Mouse (Mus musculus) gastrocnemius, postnatal 4 days (tissue): ENCODE results near the gene Thap11. TPM values are rescaled to one million over a fixed set of nuclear protein-coding genes. Genes with fewer than 3 reads are reported as not detected.
A peak's percentile ranks its signal among the peaks of the same experiment; 100 is the strongest.

ENCODE experiments used
- DNase-seq, 2 experiments: peaks; one replicate each; pipeline ENCODE4 v3.0.0; 2021 to 2022; ENCODE audit warnings: low spot score in 2 of 2, mixed read lengths in 2 of 2
- total RNA-seq, 2 experiments: library from RNA; stranded (reverse); gene quantifications; 2 replicates each; pipeline ENCODE4 v1.2.3; 2021

The Thap11 gene
- total RNA-seq, 2 experiments from 2014 or later: 37.5 to 39.2 TPM

DNA sequence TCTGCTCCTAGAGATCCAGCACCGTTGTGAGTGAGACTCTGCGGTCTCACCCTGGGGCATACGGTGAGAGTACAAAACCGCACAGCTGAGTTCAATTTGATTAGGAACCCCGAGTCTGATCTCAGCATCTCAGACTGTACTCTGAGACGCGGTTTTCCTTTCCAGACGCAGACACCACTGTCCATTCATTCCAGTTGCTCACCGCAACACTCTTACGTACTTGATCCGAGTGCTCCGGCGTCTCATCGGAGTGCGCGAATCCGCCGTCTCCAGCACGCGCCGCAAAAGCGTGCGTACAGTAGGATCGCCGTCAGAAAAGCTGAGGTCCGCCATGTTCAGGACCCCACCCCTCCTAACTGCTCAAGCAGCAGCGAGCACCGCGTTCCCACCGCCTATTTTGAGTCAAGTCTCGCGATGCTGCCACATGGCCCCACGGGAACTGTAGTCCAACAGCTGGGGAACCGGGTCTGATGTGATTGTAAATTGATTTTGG lies 3.2 kb upstream of the Thap11 start:
- DNase-seq: peak; percentile 80 to 91

DNA sequence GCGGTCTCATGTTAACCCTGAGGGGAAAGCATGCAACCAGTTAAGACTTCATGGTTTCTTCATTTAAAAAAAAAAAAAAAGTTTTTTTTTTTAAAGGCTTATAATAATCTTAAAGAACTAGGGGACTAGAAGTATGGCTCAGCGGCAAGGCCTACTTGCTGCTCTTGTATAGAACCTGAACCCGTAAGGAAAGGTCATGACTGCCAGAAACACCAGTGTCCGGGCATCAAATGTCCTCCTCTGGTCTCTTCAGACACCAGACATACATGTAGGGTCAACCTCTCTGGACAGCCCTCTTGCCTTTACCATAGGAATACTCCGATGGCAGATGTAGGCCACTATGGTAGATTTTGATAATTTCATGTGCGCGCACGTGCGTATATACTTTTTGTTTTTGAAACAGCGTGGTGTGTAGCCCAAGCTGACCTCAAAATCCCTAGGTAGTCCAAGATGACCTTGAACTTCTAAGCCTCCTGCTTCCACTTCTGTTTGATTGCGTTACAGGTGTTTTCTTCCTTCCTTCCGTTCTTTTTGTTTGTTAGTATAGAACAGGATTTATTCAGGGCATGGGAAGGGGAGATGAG lies 2.7 kb upstream of the Thap11 start:
- DNase-seq: no peak

DNA sequence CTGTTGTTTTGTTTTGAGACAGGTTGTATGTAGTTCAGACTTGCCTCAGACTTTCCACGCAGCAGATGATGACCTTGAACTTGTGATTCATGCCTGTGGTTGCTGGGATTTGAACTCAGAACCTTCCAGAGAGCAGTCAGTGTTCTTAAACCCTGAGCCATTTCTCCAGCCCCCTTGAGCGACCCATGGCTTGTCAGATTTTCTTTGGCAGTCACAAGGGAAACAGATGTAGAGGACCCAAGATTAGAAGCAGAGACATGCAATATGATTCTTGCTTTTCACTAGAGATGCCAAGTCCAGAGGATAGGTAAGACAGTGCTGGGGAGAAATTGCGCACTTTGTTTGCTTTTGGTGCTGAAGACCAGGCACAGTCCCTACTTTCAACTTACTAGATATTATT lies 1.8 kb upstream of the Thap11 start, which contains the start of gene Cenpt:
Gene Cenpt (minus strand): TSS at position 101 of the 400 bp plus-strand sequence.
- no peak for DNase-seq

DNA sequence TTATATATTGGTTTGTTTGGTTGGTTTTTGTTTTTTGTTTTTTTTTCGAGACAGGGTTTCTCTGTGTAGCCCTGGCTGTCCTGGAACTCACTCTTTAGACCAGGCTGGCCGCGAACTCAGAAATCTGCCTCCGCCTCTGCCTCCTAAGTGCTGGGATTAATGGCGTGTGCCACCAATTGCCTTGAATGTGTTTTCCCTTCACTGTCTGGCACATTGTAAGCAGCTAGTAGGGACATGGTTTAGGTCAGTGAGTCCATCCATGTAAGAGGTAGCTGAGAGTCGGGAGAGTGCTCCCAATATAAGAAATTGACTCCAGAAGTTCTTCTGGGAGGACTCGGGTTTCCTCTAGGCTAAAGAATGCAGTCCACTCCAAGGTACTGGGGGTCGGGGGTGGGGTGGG lies 629 bp upstream of the Thap11 start:
- no peak for DNase-seq

DNA sequence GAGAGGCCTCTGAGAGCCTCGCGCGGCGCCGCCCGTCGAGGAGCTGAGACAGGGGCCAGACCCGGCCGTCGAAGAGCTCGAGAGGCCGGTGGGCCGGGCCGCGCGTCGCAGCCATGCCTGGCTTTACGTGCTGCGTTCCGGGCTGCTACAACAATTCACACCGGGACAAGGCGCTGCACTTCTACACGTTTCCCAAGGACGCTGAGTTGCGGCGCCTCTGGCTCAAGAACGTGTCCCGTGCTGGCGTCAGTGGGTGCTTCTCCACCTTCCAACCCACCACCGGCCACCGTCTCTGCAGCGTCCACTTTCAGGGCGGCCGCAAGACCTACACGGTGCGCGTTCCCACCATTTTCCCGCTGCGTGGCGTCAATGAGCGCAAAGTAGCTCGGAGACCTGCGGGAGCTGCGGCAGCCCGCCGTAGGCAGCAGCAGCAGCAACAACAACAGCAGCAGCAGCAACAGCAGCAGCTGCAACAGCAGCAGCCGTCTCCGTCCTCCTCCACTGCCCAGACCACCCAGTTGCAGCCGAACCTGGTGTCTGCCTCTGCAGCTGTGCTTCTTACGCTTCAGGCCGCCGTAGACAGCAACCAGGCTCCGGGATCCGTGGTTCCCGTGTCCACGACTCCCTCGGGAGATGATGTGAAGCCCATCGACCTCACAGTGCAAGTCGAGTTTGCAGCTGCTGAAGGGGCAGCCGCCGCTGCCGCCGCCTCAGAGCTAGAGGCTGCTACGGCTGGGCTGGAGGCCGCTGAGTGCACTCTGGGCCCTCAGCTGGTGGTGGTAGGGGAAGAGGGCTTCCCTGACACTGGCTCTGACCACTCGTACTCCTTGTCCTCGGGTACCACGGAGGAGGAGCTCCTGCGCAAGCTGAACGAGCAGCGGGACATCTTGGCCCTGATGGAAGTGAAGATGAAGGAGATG lies 576 bp downstream of the Thap11 start:
- peak; percentile 32 to 68 for DNase-seq

DNA sequence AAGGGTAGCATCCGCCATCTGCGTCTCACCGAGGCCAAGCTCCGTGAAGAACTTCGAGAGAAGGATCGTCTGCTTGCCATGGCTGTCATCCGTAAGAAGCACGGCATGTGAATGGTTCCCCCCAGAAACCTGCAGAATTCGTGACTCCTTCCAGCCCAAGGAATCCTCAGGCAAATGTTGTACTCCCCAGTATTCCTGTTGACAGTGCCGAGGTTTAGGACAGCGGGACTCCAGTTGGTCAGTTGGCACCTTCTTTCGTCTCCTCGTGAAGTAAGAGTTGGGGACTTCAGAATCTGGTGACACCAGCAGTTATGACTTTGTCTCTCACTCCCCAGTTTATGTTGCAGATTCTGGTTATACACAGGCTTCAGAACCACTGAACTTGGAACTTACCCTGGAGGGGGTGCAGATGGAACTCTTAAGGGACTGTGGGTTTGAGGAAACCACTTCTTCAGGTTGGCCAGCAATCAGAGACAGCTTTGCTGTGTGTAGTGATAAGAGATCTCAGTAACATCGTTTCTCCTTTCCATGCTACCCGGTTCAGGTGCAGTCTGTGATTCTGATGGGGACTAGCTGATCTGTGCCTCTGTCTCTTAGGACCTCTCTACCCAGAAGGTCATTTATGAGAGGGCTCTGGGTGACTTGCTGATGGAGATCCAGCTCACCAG lies 1.4 kb downstream of the Thap11 start:
- no peak for DNase-seq

DNA sequence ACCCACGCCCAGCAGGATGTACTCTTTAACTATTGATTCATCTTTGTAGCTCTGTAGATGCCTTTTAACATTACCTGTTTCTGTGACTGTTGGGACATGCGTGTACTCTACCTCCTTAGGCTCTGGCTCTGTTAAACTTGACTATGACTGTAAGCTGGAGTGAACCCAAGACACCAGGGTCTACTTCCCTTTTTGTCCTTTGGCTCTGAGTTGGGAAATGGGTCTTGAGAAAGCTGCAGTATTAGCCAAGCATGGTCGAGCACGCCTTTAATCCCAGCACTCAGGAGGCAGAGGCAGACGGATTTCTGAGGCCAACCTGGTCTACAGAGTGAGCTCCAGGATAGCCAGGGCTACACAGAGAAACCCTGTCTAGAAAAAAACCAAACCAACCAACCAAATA lies 3.6 kb downstream of the Thap11 start:
- no peak for DNase-seq

DNA sequence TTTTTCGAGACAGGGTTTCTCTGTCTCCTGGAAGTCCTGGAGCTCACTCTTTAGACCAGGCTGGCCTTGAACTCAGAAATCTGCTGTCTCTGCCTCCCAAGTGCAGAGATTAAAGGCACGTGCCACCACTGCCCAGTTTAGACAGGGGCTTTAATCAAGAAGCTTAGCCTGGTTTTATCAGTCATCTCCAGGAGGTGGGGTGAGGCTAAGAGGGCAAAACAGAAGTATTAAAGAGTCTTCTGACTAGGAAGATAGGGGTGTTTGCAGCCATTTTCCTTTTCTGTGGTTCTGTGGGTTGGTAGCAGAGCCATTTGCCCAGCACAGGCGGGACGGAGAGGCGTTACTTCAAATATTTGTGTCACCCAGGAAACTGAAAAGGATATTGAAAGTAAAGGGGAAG lies 4.4 kb downstream of the Thap11 start:
- no peak for DNase-seq

DNA sequence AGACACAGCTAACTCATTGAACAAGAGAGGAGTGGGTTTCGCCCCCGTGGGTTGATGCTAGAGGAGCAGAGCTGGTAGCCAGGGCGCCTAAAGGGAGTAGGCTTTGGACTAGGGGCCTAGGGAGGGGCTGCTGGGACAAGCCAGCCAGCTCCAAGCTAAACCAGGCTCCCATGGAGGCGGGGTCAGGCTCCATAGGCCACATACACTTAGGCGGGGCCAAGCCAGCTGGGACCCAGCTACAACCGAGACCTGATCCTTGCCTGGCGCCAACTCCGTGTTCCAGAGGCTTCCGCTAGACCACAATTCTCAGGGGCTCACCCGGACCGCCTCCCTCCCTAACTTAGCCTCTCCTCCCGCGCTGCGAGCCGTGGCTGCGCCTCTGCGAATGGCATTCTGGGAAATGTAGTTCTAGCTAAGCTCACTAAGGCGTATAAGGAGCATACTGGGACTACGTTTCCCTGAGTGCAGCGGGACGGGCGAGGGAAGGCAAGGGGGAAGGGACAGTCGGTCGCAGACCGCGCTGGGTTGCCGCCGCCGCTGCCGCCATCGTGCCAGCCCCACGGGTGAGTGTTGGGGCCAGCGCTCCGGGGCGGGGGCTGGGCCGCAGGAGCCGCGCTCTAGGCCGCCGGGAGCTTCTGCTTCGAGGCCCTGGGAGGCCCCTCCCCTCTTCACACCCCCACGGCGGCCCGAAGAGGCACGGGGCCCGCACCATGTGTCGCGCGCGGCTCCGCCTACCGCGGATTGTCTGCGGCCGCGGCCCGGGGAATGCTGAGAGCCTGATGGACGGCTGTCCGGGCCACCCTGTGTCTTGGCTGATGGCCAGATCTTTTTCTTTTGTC lies 5.4 kb downstream of the Thap11 start, which contains the start of gene Nutf2:
Gene Nutf2 (plus strand): TSS at position 438 of the 839 bp plus-strand sequence.
- peak; percentile 79 to 93 for DNase-seq

DNA sequence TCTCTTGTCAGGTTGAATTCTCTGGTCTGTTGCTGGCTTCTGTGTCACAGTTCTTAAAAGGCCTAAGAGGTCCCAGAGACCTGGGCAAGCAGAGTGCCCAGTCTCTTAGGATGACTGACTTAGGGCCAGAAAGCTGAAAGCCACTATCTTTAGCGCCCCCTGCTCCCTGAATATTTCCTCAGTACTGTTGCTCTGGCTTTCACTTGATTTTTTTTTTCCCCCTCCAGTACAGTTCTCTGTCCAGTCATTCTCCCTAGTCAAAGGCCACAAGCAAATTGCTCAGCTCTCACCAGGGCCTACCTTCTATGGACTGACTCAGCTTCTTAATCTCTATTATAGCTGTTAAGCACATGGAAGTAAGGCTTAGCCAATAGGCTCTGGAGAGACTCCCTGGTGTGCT lies 7.0 kb downstream of the Thap11 start:
- no peak for DNase-seq

DNA sequence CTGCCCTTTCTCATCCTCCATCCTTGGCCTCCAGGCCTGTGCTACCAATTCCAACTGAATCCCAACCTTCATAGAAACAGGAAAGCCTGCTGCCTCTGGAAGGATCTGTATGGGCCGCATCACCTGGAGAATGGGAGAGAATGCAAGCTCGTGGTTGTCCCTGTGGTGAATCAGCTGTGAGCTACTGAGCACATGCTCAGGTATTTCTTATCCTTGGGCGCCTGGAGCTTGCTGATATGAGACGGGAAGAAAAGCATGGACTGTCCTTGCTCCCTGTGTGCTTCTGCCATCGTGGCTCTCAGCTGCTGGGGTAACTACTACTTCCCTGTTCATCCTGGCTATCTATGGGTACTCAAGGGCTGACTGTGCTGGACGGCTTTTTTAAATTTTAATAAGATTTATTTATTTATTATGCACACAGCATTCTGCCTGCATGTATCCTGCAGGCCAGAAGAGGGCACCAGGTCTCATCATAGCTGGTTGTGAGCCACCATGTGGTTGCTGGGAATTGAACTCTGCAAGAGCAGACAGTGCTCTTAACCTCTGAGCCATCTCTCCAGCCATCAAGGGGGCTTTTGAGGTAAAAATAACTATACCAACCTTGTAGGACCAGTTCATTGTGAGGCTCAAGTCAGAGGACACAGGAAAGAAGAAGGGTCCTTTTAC lies 11.6 kb downstream of the Thap11 start:
- DNase-seq: no peak

DNA sequence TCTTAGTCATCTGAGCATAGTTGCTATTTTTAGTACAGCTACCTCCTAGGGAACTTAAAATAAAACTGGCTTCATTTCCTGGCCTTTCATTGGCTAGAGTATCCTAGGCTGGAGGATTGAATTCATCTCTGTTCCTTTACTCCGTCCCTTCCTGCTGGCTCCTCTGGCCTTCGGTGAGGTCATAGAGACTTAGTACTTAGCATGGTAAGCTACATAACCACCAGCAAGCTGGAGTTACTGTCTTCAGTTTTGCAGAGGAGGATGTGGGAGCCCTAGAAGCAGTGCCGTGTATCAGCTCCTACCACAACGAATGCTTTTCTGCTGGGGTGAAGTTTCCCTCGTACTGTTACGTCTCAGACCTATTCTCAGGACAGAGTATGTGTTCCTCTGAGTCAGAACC lies 19.4 kb downstream of the Thap11 start:
- no peak for DNase-seq

DNA sequence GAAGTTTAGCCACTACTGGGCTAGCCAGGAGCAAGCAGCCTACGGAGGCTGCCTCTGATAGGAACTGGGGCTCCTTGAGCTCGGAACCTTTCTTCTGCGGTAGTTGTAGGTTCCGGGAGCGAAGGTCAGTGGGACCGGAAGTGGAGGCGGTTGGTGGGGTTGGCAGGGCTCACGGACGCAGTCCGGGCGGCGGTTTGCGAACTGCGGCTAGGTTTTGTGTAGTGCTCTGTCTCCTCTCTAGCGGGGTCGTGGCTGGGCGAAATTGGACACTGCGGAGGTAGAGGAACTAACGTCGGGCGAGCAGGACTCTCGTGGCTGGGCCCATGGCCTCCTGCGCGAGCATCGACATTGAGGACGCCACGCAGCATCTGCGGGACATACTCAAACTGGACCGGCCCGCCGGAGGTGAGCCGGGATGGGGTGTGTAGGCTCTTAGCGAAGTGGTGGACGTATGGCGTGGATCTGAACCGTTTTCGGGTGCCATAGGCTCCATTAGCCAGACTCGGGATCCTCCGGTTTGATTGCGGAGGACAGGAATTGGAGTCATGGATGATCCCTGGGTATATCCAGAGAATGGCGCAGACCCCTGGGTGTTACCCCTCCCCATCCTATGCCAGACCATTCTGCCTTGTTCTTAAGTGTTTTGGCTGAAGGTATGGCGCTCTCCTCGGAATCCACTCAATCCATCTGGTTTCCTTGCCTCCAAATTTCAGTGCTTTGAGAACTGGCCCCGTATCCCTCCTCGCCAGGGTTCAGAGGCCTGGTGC lies 26.0 kb downstream of the Thap11 start, which contains the start of gene Edc4:
Gene Edc4 (plus strand): TSS at position 128 of the 767 bp plus-strand sequence.
- peak; percentile 67 to 85 for DNase-seq

DNA sequence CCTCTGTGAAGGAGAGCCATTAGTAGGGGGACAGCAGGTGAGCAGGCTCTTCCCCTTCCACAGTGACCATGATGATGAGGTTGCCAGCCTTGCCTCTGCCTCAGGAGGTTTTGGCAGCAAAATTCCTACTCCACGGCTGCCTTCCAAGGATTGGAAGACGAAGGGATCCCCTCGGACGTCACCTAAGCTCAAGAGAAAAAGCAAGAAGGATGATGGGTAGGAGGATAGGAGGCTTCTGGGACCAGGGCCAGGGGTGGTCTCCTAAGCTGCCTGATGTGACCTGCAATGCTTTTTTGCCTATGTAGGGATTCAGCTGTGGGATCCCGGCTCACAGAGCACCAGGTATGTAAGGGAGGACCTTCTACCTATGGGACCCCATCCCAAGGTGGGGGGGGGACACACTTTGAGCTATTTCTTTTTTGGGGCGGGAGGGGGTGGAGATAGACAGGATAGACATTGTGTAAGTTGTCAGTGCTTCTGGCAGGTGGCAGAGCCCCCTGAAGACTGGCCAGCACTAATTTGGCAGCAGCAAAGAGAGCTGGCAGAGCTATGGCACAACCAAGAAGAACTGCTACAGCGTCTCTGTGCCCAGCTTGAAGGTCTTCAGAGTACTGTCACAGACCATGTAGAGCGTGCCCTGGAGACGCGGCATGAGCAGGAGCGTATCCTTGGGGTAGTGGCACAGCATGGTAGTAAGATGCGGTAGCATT lies 35.0 kb downstream of the Thap11 start:
- no peak for DNase-seq

DNA sequence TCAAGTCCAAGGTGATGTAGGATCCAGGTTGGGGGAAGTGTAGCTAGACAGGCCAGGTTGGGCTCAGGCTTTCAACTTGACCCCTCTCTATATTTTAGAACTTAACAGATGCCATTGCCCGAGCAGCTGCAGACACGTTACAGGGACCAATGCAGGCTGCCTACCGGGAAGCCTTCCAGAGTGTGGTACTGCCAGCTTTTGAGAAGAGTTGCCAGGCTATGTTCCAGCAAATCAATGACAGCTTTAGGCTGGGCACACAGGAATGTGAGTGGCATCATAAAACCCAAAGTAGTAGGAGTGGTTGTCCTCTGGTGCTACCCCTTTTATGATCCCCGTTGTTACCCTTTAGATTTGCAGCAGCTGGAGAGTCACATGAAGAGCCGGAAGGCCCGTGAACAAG lies 35.9 kb downstream of the Thap11 start:
- peak in 1 of 2 experiments; percentile 50 for DNase-seq

DNA sequence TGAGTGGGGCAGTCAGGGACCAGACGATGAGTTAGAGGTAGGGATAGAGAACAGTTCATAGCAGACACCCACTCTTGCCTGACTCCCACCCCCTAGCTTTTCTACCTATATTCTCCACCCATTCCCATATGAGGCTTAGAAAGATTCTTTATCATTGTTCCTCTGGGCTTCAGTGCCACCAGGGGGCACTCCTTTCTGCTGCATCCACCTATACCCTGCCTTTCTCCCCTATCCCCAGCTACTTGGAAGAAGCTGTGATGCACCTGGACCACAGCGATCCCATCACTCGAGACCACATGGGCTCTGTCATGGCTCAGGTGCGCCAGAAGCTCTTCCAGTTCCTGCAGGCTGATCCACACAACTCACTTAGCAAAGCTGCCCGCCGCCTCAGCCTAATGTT lies 37.5 kb downstream of the Thap11 start:
- no peak for DNase-seq

DNA sequence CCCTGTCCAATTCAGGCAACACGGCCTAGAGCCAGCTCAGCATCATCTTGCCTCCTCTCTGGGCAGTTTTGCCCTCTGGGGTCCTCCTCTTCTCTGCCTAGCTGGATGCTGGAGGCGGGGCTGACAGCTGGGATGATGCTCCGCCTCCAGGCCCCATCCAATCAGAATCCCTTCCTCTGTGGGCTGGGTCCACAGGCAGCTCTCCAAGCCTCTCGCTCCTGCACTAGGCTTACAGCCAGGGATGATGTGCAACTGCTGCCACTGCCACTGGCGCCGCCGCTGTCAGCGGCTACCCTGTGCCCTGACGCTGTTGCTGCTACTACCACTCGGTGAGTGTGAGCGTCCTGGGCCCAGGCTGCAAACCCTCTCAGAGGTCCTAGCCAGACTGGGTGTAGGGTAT lies 38.4 kb downstream of the Thap11 start, which contains the start of gene Nrn1l:
Gene Nrn1l (plus strand): TSS at position 229 of the 400 bp plus-strand sequence.
- DNase-seq: peak; percentile 59 to 79

DNA sequence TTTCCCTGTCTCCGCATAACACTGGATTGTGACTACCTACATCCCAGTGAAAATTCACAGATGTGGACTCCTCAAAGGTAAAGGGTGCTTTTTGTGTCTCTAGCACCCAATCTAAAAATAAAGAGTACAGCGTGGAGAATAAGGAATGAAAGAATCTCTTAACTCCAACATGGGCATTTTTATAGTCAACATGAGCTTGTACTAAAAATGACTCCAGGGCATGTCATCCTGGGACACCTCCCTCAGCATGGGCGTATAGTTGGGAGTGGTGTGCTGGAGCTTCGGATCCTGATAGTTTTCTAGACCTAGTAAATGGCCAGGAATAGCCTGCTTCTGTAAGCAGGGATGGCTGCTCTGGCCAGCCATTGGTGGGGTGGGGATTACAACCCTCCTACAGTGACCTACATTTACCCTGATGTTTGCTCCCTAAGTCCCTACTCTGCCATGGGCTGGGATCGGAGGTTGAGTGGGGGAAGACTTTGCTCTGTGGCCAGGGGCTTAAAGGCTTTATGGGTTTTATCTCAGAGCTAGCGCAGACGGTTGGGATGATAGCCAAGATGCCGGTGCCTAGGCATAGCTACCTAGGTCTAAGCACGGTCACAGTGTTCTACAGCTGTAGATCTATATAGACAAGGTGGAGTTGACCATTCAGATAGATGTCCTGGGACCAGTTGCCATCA lies 43.0 kb downstream of the Thap11 start:
- no peak for DNase-seq
